Mouse (Mus musculus) embryonic facial prominence, embryonic 10.5 days (tissue): ENCODE data around the gene Sv2c. TPM values are rescaled to one million over a fixed set of nuclear protein-coding genes. Genes with fewer than 3 reads are reported as not detected.

ENCODE experiments used
- DNase-seq: peaks from one replicate; pipeline ENCODE4 v3.0.0-alpha.2; 2017; ENCODE audit warnings: low spot score
- H3K27ac ChIP-seq: fragments of 300-500 bp; sonication (generic); replicated peaks from 2 replicates; pipeline ENCODE4 v1.5.1; 2016; ENCODE audit warnings: mild to moderate bottlenecking
- H3K27me3 ChIP-seq: fragments of 300-500 bp; sonication (generic); replicated peaks from 2 replicates; pipeline ENCODE4 v1.6.1; 2016; ENCODE audit warnings: low read depth, mild to moderate bottlenecking; ENCODE audit not compliant: poor library complexity, severe bottlenecking
- H3K36me3 ChIP-seq: fragments of 300-500 bp; sonication (generic); replicated peaks from 2 replicates; pipeline ENCODE4 v1.6.1; 2016; ENCODE audit warnings: mild to moderate bottlenecking, moderate library complexity
- H3K4me1 ChIP-seq: fragments of 300-500 bp; sonication (generic); 2 replicates; pipeline ENCODE4 v1.6.1; 2016
- H3K4me3 ChIP-seq: fragments of 300-500 bp; sonication (generic); 2 replicates; pipeline ENCODE4 v1.5.1; 2016; ENCODE audit warnings: mild to moderate bottlenecking, moderate library complexity
- H3K9me3 ChIP-seq: fragments of 300-500 bp; sonication (generic); 2 replicates; pipeline ENCODE4 v1.6.1; 2016; ENCODE audit warnings: mild to moderate bottlenecking
- WGBS: fragments of 180-500 bp; shearing (Covaris S2); methylation state at CpG from one replicate; pipeline ENCODE4 v1.1.7; 2016; 5-methylcytosine and 5-hydroxymethylcytosine counted together
- polyA plus RNA-seq: library from polyadenylated mRNA; unstranded; fragments of >200 nt; fragmentation: Nextera tagmentation; extraction: Ambion mirVana; gene quantifications from 2 replicates; pipeline ENCODE4 v1.2.1, GENCODE M21; 2016

The Sv2c gene
- 0.77 and 0.87 TPM in 2 replicates for polyA plus RNA-seq

GRCm38 (mm10) chr13:96132401-96132816, at the start of gene Sv2c:
Gene Sv2c, minus strand, starts transcription at chr13:96132577.
- Histone ChIP-seq H3K4me3 (peak within 1 kb of the TSS; percentile 65), H3K36me3 (no peaks in the 10 kb centered on the region), H3K27ac (peak within 1 kb of the TSS; percentile 61), H3K9me3 (no peaks in the 10 kb centered on the region), H3K4me1 (peaks cover 33% of the 10 kb centered on the region), H3K27me3 (peaks cover 91% of the 10 kb centered on the region)
- WGBS = 1% methylated on average over 44 of the region's 44 CpGs
- peak; percentile 88 for DNase-seq

GRCm38 (mm10) chr13:96180671-96181161, 48.3 kb upstream of the Sv2c start:
- H3K4me3 ChIP-seq = no peak overlapping the region
- no peaks in the 10 kb centered on the region for H3K9me3 ChIP-seq
- H3K27ac ChIP-seq = no peak overlapping the region
- 81% methylated on average over 13 of the region's 13 CpGs for WGBS
- no peaks in the 10 kb centered on the region for H3K36me3 ChIP-seq
- H3K4me1 ChIP-seq = no peaks in the 10 kb centered on the region
- DNase-seq = no peak
- H3K27me3 ChIP-seq = no peaks in the 10 kb centered on the region

- no peak for DNase-seq
- no peaks in the 10 kb centered on the region for H3K4me1 ChIP-seq
- no peak overlapping the region for H3K4me3 ChIP-seq
- no peaks in the 10 kb centered on the region for H3K36me3 ChIP-seq
- WGBS = 86% methylated on average over 8 of the region's 8 CpGs
- no peaks in the 10 kb centered on the region for H3K27me3 ChIP-seq
- H3K27ac ChIP-seq = no peak overlapping the region
- no peaks in the 10 kb centered on the region for H3K9me3 ChIP-seq
Observed at GRCm38 (mm10) chr13:96175591-96176212, 43.3 kb upstream of the Sv2c start.

- H3K4me1 ChIP-seq = no peaks in the 10 kb centered on the region
- WGBS = 82% methylated on average over 3 of the region's 3 CpGs
- H3K36me3 ChIP-seq = no peaks in the 10 kb centered on the region
- DNase-seq = no peak
- no peak overlapping the region for H3K4me3 ChIP-seq
- no peaks in the 10 kb centered on the region for H3K9me3 ChIP-seq
- no peak overlapping the region for H3K27ac ChIP-seq
- no peaks in the 10 kb centered on the region for H3K27me3 ChIP-seq
Observed at GRCm38 (mm10) chr13:96173686-96174085, 41.3 kb upstream of the Sv2c start.

- no peak for DNase-seq
- 88% methylated on average over 3 of the region's 3 CpGs for WGBS
- Histone ChIP-seq H3K4me3 (no peak overlapping the region), H3K9me3 (no peaks in the 10 kb centered on the region), H3K27me3 (no peaks in the 10 kb centered on the region), H3K27ac (no peak overlapping the region), H3K4me1 (no peaks in the 10 kb centered on the region), H3K36me3 (no peaks in the 10 kb centered on the region)
Observed at GRCm38 (mm10) chr13:96172290-96172689, 39.9 kb upstream of the Sv2c start.

- no peak for DNase-seq
- Histone ChIP-seq H3K27me3 (no peaks in the 10 kb centered on the region), H3K27ac (no peak overlapping the region), H3K4me3 (no peak overlapping the region), H3K36me3 (no peaks in the 10 kb centered on the region), H3K9me3 (no peaks in the 10 kb centered on the region), H3K4me1 (no peaks in the 10 kb centered on the region)
- 73% methylated on average over 11 of the region's 11 CpGs for WGBS
Observed at GRCm38 (mm10) chr13:96168991-96169665, 36.8 kb upstream of the Sv2c start.

- no peak for DNase-seq
- H3K4me1 ChIP-seq = no peaks in the 10 kb centered on the region
- H3K27me3 ChIP-seq = no peaks in the 10 kb centered on the region
- H3K4me3 ChIP-seq = no peak overlapping the region
- 77% methylated on average over 2 of the region's 2 CpGs for WGBS
- no peaks in the 10 kb centered on the region for H3K36me3 ChIP-seq
- no peaks in the 10 kb centered on the region for H3K9me3 ChIP-seq
- no peak overlapping the region for H3K27ac ChIP-seq
Observed at GRCm38 (mm10) chr13:96166593-96166992, 34.2 kb upstream of the Sv2c start.

- no peak overlapping the region for H3K27ac ChIP-seq
- 5% methylated on average over 28 of the region's 28 CpGs for WGBS
- DNase-seq = peak; percentile 39
- H3K27me3 ChIP-seq = peaks cover 80% of the 10 kb centered on the region
- H3K36me3 ChIP-seq = no peaks in the 10 kb centered on the region
- peak overlapping the region; percentile 65 for H3K4me3 ChIP-seq
- no peaks in the 10 kb centered on the region for H3K9me3 ChIP-seq
- H3K4me1 ChIP-seq = peaks cover 33% of the 10 kb centered on the region
Observed at GRCm38 (mm10) chr13:96133363-96134100, 1.2 kb upstream of the Sv2c start.

GRCm38 (mm10) chr13:96132833-96133232, 456 bp upstream of the Sv2c start:
- Histone ChIP-seq H3K9me3 (no peaks in the 10 kb centered on the region), H3K4me3 (peak overlapping the region; percentile 65), H3K27me3 (peaks cover 87% of the 10 kb centered on the region), H3K36me3 (no peaks in the 10 kb centered on the region), H3K4me1 (peaks cover 33% of the 10 kb centered on the region), H3K27ac (peak overlapping the region; percentile 61)
- DNase-seq = no peak
- under 1% methylated on average over 15 of the region's 15 CpGs for WGBS

- H3K27me3 ChIP-seq = peaks cover 96% of the 10 kb centered on the region
- whole genome bisulfite sequencing = under 1% methylated on average over 19 of the region's 19 CpGs
- H3K27ac ChIP-seq = peak overlapping the region; percentile 61; the same call in 1 of the 2 replicates
- H3K4me3 ChIP-seq = peak overlapping the region; percentile 65
- peak; percentile 37 for DNase-seq
- peaks cover 33% of the 10 kb centered on the region for H3K4me1 ChIP-seq
- H3K9me3 ChIP-seq = no peaks in the 10 kb centered on the region
- H3K36me3 ChIP-seq = no peaks in the 10 kb centered on the region
Observed at GRCm38 (mm10) chr13:96131911-96132310, 466 bp downstream of the Sv2c start.

- H3K36me3 ChIP-seq = no peaks in the 10 kb centered on the region
- H3K27me3 ChIP-seq = peaks cover 100% of the 10 kb centered on the region
- DNase-seq = peak; percentile 78
- H3K4me3 ChIP-seq = peak overlapping the region; percentile 65
- H3K9me3 ChIP-seq = no peaks in the 10 kb centered on the region
- H3K27ac ChIP-seq = 0 out of 2 replicates have a peak overlapping the region, but pooled peaks have one; percentile 24
- peaks cover 33% of the 10 kb centered on the region for H3K4me1 ChIP-seq
- under 1% methylated on average over 30 of the region's 30 CpGs for WGBS
Observed at GRCm38 (mm10) chr13:96131050-96131449, 1.3 kb downstream of the Sv2c start.

- H3K36me3 ChIP-seq = no peaks in the 10 kb centered on the region
- peaks cover 85% of the 10 kb centered on the region for H3K27me3 ChIP-seq
- DNase-seq = no peak
- H3K4me3 ChIP-seq = no peak overlapping the region
- H3K4me1 ChIP-seq = peaks cover 33% of the 10 kb centered on the region
- no peaks in the 10 kb centered on the region for H3K9me3 ChIP-seq
- no peak overlapping the region for H3K27ac ChIP-seq
- WGBS = 83% methylated on average over 3 of the region's 3 CpGs
Observed at GRCm38 (mm10) chr13:96129081-96129480, 3.3 kb downstream of the Sv2c start.
